Mouse (Mus musculus) stomach, postnatal 0 days (tissue): ENCODE data around the gene Chfr. TPM values are rescaled to one million over a fixed set of nuclear protein-coding genes. Genes with fewer than 3 reads are reported as not detected.

Source experiments
- ATAC-seq: fragments of 200-750 bp; cut with Nextera tagmentation; 2 replicates; pipeline ENCODE4 v1.8.0; 2017; ENCODE audit not compliant: low FRiP score, low TSS enrichment
- DNase-seq: peaks from one replicate; pipeline ENCODE4 v3.0.0-alpha.2; 2016; ENCODE audit warnings: low spot score
- H3K27ac ChIP-seq: fragments of 300-500 bp; sonication (generic); replicated peaks from 2 replicates; pipeline ENCODE4 v1.5.1; 2014; ENCODE audit warnings: mild to moderate bottlenecking, control low read depth
- H3K27me3 ChIP-seq: fragments of 300-500 bp; sonication (generic); 2 replicates; pipeline ENCODE4 v1.6.1; 2014; ENCODE audit warnings: low read length; ENCODE audit not compliant: control insufficient read depth, insufficient read depth
- H3K36me3 ChIP-seq: fragments of 300-500 bp; sonication (generic); 2 replicates; pipeline ENCODE4 v1.6.1; 2014; ENCODE audit warnings: low read length, mixed read lengths; ENCODE audit not compliant: control insufficient read depth, insufficient read depth
- H3K4me1 ChIP-seq: fragments of 300-500 bp; sonication (generic); replicated peaks from 2 replicates; pipeline ENCODE4 v1.6.1; 2014; ENCODE audit warnings: antibody characterized with exemption; ENCODE audit not compliant: control insufficient read depth, insufficient read depth
- H3K4me2 ChIP-seq: fragments of 300-500 bp; sonication (generic); replicated peaks from 2 replicates; pipeline ENCODE4 v1.6.1; 2014; ENCODE audit warnings: low read depth, mild to moderate bottlenecking, control low read depth, moderate library complexity
- H3K4me3 ChIP-seq: fragments of 300-500 bp; sonication (generic); 2 replicates; pipeline ENCODE4 v1.5.1; 2014; ENCODE audit warnings: low read depth, low read length, control low read depth
- H3K9ac ChIP-seq: fragments of 300-500 bp; sonication (generic); 2 replicates; pipeline ENCODE4 v1.6.1; 2014; ENCODE audit warnings: mild to moderate bottlenecking, low read length, control low read depth, mixed read lengths
- H3K9me3 ChIP-seq: fragments of 300-500 bp; sonication (generic); 2 replicates; pipeline ENCODE4 v1.6.1; 2016; ENCODE audit warnings: low read length; ENCODE audit not compliant: control insufficient read depth
- CTCF ChIP-seq: IDR thresholded peaks from 2 replicates; pipeline ENCODE4 v1.5.1; 2016; ENCODE audit warnings: antibody characterized with exemption, low read depth, mild to moderate bottlenecking, moderate library complexity
- EP300 ChIP-seq: optimal IDR thresholded peaks from 2 replicates; pipeline ENCODE3; 2016; ENCODE audit warnings: antibody characterized with exemption
- WGBS: fragments of 180-500 bp; shearing (Covaris S2); extraction: QIAGEN DNeasy Blood & Tissue Kit; methylation state at CpG from one replicate; pipeline ENCODE4 v1.1.7; 2014; 5-methylcytosine and 5-hydroxymethylcytosine counted together
- polyA plus RNA-seq: library from polyadenylated mRNA; unstranded; fragments of >200 nt; fragmentation: Nextera tagmentation; extraction: Ambion mirVana; gene quantifications from 2 replicates; pipeline ENCODE4 v1.2.1, GENCODE M21; 2015

The Chfr gene
- polyA plus RNA-seq, 1 experiment from 2014 or later, result 25.2 TPM

GRCm38 (mm10) chr5:110098991-110099477 lies 36.6 kb upstream of the Chfr start:
- ATAC-seq, result no peak
- DNase-seq, result no peak
- Histone ChIP-seq H3K27me3 (no peaks in the 10 kb centered on the region), H3K27ac (peak overlapping the region; percentile 45; the same call in 1 of the 2 replicates), H3K36me3 (peaks cover 12% of the 10 kb centered on the region), H3K9me3 (no peaks in the 10 kb centered on the region), H3K4me2 (no peak overlapping the region), H3K4me3 (no peak overlapping the region), H3K9ac (no peak overlapping the region), H3K4me1 (peaks cover 7% of the 10 kb centered on the region)
- WGBS, result 41% methylated on average over 1 of the region's 1 CpGs
- TF ChIP-seq EP300 (no peak), CTCF (no peak)

GRCm38 (mm10) chr5:110099656-110100580 lies 35.7 kb upstream of the Chfr start, which contains the start of gene Plcxd1:
Gene Plcxd1 (plus strand): TSS chr5:110099969.
- no peak within 1 kb of the TSS for H3K4me3 ChIP-seq
- H3K27ac ChIP-seq, result peak within 1 kb of the TSS; percentile 45
- ATAC-seq, result no peak
- peak; percentile 24 for DNase-seq
- H3K9ac ChIP-seq, result no peak within 1 kb of the TSS
- H3K4me1 ChIP-seq, result peaks cover 7% of the 10 kb centered on the region
- peak within 1 kb of the TSS; percentile 59 for H3K4me2 ChIP-seq
- H3K27me3 ChIP-seq, result no peaks in the 10 kb centered on the region
- 0 out of 2 replicates have a peak, but pooled peaks cover 1% of the 10 kb centered on the region for H3K9me3 ChIP-seq
- TF ChIP-seq CTCF, result peak; percentile 53
- TF ChIP-seq EP300, result no peak
- 10% methylated on average over 25 of the region's 25 CpGs for WGBS
- H3K36me3 ChIP-seq, result peaks cover 20% of the 10 kb centered on the region

DNA sequence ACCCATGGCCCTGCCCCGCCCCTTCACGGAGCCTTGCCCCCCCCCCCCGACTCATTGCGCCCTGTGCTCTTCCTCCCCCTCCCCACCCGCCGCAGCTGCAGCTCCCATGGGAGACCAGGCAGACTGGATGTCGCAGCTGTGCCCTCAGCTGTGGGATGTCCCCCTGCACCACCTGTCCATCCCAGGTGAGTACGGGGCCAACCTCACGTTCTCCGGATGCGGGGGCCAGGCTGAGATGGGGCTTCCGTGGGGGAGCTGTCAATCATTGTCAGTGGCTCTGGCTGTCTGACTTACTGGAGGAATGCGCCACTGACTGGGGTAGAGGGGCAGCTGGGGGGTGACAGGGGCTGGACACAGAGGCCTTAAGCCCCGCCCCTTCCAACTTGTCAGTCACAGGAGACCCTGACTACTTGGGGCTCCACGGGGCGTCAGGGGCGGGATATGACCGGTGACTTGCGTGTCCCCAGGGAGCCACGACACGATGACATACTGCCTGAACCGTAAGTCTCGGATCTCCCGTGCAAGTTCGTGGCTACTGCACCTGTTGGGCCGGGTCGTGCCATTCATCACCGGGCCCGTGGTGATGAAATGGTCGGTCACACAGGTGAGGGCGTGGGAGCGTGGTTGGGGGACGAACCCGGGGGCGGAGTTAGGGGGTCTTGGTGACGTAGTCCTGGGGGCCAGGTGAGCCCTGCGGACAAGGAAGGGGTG lies 34.6 kb upstream of the Chfr start:
- Histone ChIP-seq H3K9ac (no peak overlapping the region; the same call in 1 of the 2 replicates), H3K4me2 (peak overlapping the region; percentile 59), H3K4me3 (peak overlapping the region; percentile 27), H3K9me3 (0 out of 2 replicates have a peak, but pooled peaks cover 4% of the 10 kb centered on the region), H3K4me1 (peaks cover 7% of the 10 kb centered on the region), H3K27me3 (no peaks in the 10 kb centered on the region), H3K27ac (no peak overlapping the region), H3K36me3 (peaks cover 25% of the 10 kb centered on the region)
- TF ChIP-seq EP300 (no peak), CTCF (no peak)
- peak; percentile 6; the same call in 1 of the 2 replicates for ATAC-seq
- 2% methylated on average over 35 of the region's 37 CpGs for whole genome bisulfite sequencing
- DNase-seq, result peak; percentile 25

- ATAC-seq (peak; percentile 19; the same call in 1 of the 2 replicates), DNase-seq (peak; percentile 51)
- Histone ChIP-seq H3K4me2 (peak overlapping the region; percentile 59), H3K4me3 (peak overlapping the region; percentile 27), H3K27ac (no peak overlapping the region), H3K4me1 (peaks cover 7% of the 10 kb centered on the region), H3K9me3 (0 out of 2 replicates have a peak, but pooled peaks cover 4% of the 10 kb centered on the region), H3K36me3 (peaks cover 30% of the 10 kb centered on the region), H3K27me3 (no peaks in the 10 kb centered on the region), H3K9ac (no peak overlapping the region; the same call in 1 of the 2 replicates)
- WGBS, result 16% methylated on average over 33 of the region's 34 CpGs
- TF ChIP-seq EP300, result no peak
- no peak for TF ChIP-seq CTCF
Observed at GRCm38 (mm10) chr5:110101716-110102347, 33.8 kb upstream of the Chfr start.

GRCm38 (mm10) chr5:110102429-110102828 lies 33.2 kb upstream of the Chfr start:
- 0 out of 2 replicates have a peak, but pooled peaks cover 4% of the 10 kb centered on the region for H3K9me3 ChIP-seq
- TF ChIP-seq CTCF (no peak), EP300 (no peak)
- no peak overlapping the region for H3K27ac ChIP-seq
- peaks cover 7% of the 10 kb centered on the region for H3K4me1 ChIP-seq
- no peak overlapping the region for H3K4me3 ChIP-seq
- H3K27me3 ChIP-seq, result no peaks in the 10 kb centered on the region
- DNase-seq, result no peak
- WGBS, result 88% methylated on average over 13 of the region's 13 CpGs
- no peak overlapping the region; the same call in 1 of the 2 replicates for H3K4me2 ChIP-seq
- peaks cover 30% of the 10 kb centered on the region for H3K36me3 ChIP-seq
- H3K9ac ChIP-seq, result no peak overlapping the region
- ATAC-seq, result no peak
